Mouse (Mus musculus): Measurements from ENCODE around the gene Brinp1.
"Not testable (repeated sequence)": the region's sequence is repeated elsewhere in the genome, so short reads cannot be mapped to it uniquely, and the experiment has no call there.

Gene Brinp1

GRCm38 (mm10) chr4:68886276-68886675 lies 67.9 kb downstream of the Brinp1 start:
- H3K27me3 ChIP-seq (ENCODE audit: control insufficient read depth, insufficient read depth, low read length, poor library complexity, severe bottlenecking), result no peaks in the 10 kb centered on the region
- no peaks in the 10 kb centered on the region for H3K36me3 ChIP-seq (ENCODE audit: control insufficient read depth, insufficient read depth, low read length, poor library complexity, severe bottlenecking)
- DNase-seq (ENCODE audit: low read depth, low spot score), result no peak

DNA sequence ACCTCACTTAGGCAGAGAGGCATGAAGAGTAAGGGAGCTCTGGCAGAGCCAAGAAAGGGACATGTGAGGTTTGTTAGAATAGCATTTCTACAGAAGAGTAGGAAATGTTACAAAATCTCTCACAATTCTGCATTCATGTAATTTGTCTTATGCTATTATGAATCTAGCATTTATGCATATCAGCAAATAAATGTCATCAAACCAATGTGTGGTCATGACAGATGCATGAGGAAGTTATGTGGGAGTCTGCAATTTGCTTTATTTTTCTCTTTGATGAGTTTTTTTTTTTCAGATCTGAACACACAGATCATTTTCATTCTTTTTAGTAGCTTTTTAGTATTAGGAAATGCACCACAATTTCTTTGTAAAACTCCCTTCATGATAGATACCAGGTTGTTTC lies 82.2 kb downstream of the Brinp1 start:
- no peak for DNase-seq (ENCODE audit: low read depth, low spot score)
- Histone ChIP-seq H3K27me3 (ENCODE audit: control insufficient read depth, insufficient read depth, low read length, poor library complexity, severe bottlenecking) (no peaks in the 10 kb centered on the region), H3K36me3 (ENCODE audit: control insufficient read depth, insufficient read depth, low read length, poor library complexity, severe bottlenecking) (no peaks in the 10 kb centered on the region)

- no peak for DNase-seq (ENCODE audit: low read depth, low spot score)
- H3K27me3 ChIP-seq (ENCODE audit: control insufficient read depth, insufficient read depth, low read length, poor library complexity, severe bottlenecking), result no peaks in the 10 kb centered on the region
- H3K36me3 ChIP-seq (ENCODE audit: control insufficient read depth, insufficient read depth, low read length, poor library complexity, severe bottlenecking), result no peaks in the 10 kb centered on the region
These were observed 88.9 kb downstream of the Brinp1 start for GRCm38 (mm10) chr4:68865135-68865767.

DNA sequence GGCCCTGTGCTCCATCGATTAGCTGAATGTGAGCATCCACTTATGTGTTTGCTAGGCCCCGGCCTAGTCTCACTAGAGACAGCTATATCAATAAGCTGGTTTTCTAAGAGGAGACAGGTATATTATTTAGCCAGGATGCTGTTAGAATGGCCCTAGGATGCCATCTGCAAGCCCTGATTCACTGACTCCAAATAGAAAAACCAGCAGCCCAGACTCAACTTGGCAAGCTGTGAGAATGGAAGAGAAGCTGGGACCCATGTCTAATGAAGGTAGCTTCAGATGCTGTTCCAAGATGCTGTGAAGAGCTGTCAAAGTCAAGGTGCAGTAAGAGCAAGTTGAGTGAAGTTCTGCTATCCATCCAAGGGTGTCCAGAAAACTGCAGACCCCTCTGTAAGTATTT lies 89.5 kb downstream of the Brinp1 start:
- DNase-seq (ENCODE audit: low read depth, low spot score), result no peak
- Histone ChIP-seq H3K36me3 (ENCODE audit: control insufficient read depth, insufficient read depth, low read length, poor library complexity, severe bottlenecking) (no peaks in the 10 kb centered on the region), H3K27me3 (ENCODE audit: control insufficient read depth, insufficient read depth, low read length, poor library complexity, severe bottlenecking) (no peaks in the 10 kb centered on the region)

DNA sequence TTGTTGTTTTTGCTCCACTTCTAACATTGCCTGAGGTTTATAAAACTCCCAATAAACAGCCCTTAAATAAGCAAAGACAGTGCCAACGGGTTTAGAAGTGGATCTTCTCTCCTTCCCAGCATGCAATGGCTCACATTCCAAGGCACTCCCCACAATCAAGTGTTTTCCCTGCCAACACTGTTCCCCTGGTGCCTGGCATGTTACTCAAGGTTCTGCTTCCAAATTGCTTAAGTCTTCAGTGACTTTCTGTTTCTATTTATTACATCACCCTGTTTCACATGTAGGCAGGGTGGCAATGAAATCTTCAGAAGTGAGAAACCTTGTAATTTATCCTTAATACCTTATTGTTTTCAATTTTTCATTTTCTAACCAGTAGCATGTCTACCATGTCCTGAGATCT lies 97.3 kb downstream of the Brinp1 start:
- Histone ChIP-seq H3K27me3 (ENCODE audit: control insufficient read depth, insufficient read depth, low read length, poor library complexity, severe bottlenecking) (no peaks in the 10 kb centered on the region), H3K36me3 (ENCODE audit: control insufficient read depth, insufficient read depth, low read length, poor library complexity, severe bottlenecking) (no peaks in the 10 kb centered on the region)
- DNase-seq (ENCODE audit: low read depth, low spot score), result no peak

DNA sequence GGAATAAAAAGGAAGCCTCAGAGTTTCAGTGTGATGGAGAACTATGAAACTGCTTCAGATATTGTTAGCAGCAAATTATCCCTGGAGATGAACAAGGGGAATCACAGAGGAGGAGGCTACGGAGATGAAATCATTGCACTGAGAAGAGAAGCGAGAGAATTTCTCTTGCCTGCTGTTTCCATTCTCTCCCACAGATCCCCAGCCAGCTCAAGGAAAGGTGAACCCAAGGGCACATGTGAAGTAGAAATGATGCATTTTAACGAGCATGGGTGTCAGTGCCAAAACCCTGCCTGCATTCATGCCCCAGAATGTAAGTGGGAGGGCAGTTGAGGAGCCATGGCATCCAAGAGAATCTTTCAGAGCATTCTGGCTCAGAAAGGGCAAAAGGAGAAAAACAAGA lies 104.5 kb downstream of the Brinp1 start:
- Histone ChIP-seq H3K36me3 (ENCODE audit: control insufficient read depth, insufficient read depth, low read length, poor library complexity, severe bottlenecking) (no peaks in the 10 kb centered on the region), H3K27me3 (ENCODE audit: control insufficient read depth, insufficient read depth, low read length, poor library complexity, severe bottlenecking) (no peaks in the 10 kb centered on the region)
- DNase-seq (ENCODE audit: low read depth, low spot score), result no peak

DNA sequence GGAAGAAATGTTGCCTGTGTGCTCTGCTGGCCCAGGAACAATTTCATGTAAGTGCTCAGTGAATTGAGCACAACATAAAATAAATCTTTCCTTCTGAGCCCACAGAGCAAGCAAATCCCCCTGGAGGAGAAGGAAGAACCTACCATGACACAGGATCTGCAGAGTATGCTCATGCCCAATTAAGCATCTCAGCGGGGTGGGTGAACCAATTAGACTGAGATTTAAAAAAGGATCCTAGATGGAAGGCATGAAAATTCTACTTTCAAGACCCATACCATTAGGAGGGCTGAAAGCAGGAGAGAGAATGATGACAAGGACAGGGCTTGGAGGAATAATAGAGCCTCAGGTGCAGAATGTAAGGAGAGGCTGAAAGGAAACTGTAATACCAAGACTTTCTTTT lies 107.2 kb downstream of the Brinp1 start:
- no peaks in the 10 kb centered on the region for H3K36me3 ChIP-seq (ENCODE audit: control insufficient read depth, insufficient read depth, low read length, poor library complexity, severe bottlenecking)
- DNase-seq (ENCODE audit: low read depth, low spot score), result no peak
- H3K27me3 ChIP-seq (ENCODE audit: control insufficient read depth, insufficient read depth, low read length, poor library complexity, severe bottlenecking), result no peaks in the 10 kb centered on the region

DNA sequence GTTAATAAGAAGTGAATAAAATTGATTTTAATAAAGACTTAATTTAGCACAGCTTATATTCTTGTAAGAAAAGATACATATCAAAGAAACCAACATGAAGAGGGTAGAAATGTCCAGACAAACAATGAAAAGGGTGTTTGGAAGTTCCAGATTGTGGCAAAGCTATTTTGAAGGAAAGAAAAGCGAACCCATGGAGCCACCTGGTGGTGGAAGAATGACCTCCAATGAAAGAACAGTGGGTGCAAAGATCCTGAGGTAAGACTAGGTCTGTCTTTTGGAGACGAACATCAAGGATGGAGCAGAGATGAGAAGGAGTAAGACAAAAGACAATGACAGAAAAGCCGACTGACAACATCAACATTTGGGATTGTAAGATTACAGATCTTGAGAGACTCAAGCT lies 108.2 kb downstream of the Brinp1 start:
- H3K36me3 ChIP-seq (ENCODE audit: control insufficient read depth, insufficient read depth, low read length, poor library complexity, severe bottlenecking), result no peaks in the 10 kb centered on the region
- H3K27me3 ChIP-seq (ENCODE audit: control insufficient read depth, insufficient read depth, low read length, poor library complexity, severe bottlenecking), result no peaks in the 10 kb centered on the region
- DNase-seq (ENCODE audit: low read depth, low spot score), result no peak

- not testable (repeated sequence) for H3K36me3 ChIP-seq (ENCODE audit: control insufficient read depth, insufficient read depth, low read length, poor library complexity, severe bottlenecking); H3K27me3 ChIP-seq (ENCODE audit: control insufficient read depth, insufficient read depth, low read length, poor library complexity, severe bottlenecking); DNase-seq (ENCODE audit: low read depth, low spot score)
These were observed 140.2 kb downstream of the Brinp1 start for GRCm38 (mm10) chr4:68813997-68814396.

GRCm38 (mm10) chr4:68806502-68806901 lies 147.7 kb downstream of the Brinp1 start:
- no peak for DNase-seq (ENCODE audit: low read depth, low spot score)
- Histone ChIP-seq H3K27me3 (ENCODE audit: control insufficient read depth, insufficient read depth, low read length, poor library complexity, severe bottlenecking) (no peaks in the 10 kb centered on the region), H3K36me3 (ENCODE audit: control insufficient read depth, insufficient read depth, low read length, poor library complexity, severe bottlenecking) (no peaks in the 10 kb centered on the region)

DNA sequence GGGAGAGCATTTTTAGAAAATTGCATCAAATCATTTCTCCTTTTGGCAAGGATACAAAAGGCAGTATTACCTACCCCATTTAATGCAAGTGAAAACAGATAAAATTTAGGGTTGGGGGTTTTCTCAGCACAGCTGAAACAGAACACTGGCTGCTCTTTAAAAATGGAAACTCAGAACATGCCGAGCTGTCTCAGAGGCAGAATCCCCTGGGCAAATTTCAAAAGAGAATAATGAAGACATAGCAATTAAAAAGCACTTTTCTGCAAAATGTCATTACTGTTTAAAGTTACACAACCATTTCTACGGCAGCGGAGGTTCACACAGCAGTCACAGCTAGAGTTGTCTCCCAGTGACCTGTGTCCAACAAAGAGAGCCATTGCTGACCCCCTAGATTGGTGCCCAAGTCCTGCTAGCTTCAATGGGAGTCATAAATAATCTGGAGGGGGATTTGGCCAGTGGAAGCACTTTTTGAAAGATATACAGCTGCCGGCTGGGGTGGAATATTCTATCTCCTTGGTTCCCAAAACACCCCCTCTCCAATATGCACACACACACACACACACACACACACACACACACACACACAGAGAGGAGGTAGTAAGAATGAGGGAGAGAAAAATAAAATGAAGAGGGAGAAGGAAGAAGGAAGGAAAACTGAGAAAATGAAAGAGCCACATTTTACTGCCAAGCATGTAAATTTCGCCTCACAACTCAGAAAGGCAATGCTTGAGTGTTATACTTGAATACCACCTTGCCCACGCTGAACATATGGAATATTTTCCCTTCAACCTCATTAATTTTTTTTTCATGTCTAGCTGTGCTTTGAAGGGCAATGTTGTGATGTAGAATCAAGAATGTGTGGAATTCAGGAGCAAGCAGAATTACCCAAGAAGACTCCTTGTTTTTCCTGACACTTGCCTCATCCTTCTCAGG lies 152.0 kb downstream of the Brinp1 start:
- Histone ChIP-seq H3K27me3 (ENCODE audit: control insufficient read depth, insufficient read depth, low read length, poor library complexity, severe bottlenecking) (no peaks in the 10 kb centered on the region), H3K36me3 (ENCODE audit: control insufficient read depth, insufficient read depth, low read length, poor library complexity, severe bottlenecking) (no peaks in the 10 kb centered on the region)
- DNase-seq (ENCODE audit: low read depth, low spot score), result no peak

DNA sequence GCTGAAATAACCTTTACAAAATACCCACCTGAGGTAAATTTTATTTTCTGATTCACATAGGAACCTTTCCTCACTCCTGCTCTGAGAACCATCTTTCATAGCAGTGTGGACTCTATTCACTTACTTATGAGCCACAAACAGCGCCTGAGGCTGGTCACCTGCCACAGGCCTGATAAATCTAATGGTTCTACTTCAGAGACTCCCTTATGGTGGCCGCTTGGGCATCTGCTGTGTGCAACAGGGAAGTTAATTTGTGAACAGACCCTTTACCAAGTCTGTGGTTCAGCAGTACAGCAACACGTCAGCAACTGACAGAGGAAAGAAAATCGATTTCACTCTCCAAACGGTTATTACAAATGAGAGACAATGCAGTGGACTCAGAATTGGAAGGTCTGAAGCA lies 164.2 kb downstream of the Brinp1 start:
- Histone ChIP-seq H3K27me3 (ENCODE audit: control insufficient read depth, insufficient read depth, low read length, poor library complexity, severe bottlenecking) (no peaks in the 10 kb centered on the region), H3K36me3 (ENCODE audit: control insufficient read depth, insufficient read depth, low read length, poor library complexity, severe bottlenecking) (no peaks in the 10 kb centered on the region)
- DNase-seq (ENCODE audit: low read depth, low spot score), result no peak

DNA sequence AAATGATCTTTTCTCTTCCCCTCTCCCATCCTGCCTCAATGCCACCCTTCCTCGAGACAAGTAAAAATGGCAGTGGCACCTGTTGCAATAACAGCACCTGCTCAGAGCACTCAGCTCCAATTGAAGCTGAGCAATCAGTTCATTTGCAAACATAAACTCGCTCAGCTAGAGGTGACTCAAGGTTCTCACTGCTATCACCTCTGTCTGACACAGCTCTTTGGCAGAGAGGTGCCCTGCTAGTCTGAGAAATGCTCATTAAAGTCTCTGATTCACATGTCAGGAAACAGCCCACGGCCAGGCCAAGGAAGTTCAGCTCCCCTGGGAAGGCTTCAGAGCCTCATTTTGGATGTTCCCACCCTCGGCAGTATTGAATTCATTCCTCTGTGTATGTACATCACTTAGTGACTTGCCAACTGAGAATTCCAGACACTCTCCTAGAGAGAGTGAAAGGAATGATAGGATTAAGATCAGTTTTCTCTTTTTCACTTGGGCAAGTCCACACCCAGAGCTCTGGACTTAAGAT lies 165.7 kb downstream of the Brinp1 start:
- DNase-seq (ENCODE audit: low read depth, low spot score), result no peak

DNA sequence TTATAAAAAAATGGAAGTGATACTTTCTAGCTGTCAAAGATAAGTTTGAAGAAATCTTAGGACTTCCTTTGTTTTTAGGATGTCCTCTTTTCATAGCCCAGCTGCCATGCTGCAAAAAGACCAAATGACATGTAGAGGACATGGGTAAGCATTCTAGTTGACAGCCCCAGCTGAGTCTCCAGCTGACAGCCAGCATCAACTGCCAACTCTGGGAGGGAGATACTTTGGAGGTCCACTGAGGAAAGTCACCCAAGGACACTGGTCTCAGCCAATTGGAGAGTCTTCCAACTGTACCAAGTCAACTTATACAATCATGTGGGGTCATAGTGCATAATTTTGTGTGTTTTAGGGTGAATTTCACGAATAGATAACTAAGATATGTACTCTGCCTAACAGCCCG lies 166.6 kb downstream of the Brinp1 start:
- DNase-seq (ENCODE audit: low read depth, low spot score), result no peak
- H3K36me3 ChIP-seq (ENCODE audit: control insufficient read depth, insufficient read depth, low read length, poor library complexity, severe bottlenecking), result no peaks in the 10 kb centered on the region
- no peaks in the 10 kb centered on the region for H3K27me3 ChIP-seq (ENCODE audit: control insufficient read depth, insufficient read depth, low read length, poor library complexity, severe bottlenecking)

More for the DNA sequence above, 165.7 kb downstream of the Brinp1 start:
- Histone ChIP-seq H3K36me3 (ENCODE audit: control insufficient read depth, insufficient read depth, low read length, poor library complexity, severe bottlenecking) (no peaks in the 10 kb centered on the region), H3K27me3 (ENCODE audit: control insufficient read depth, insufficient read depth, low read length, poor library complexity, severe bottlenecking) (no peaks in the 10 kb centered on the region)

- no peak for DNase-seq (ENCODE audit: low read depth, low spot score)
- H3K36me3 ChIP-seq (ENCODE audit: control insufficient read depth, insufficient read depth, low read length, poor library complexity, severe bottlenecking), result no peaks in the 10 kb centered on the region
These were observed 185.9 kb downstream of the Brinp1 start for GRCm38 (mm10) chr4:68768256-68768655.

More at GRCm38 (mm10) chr4:68768256-68768655, 185.9 kb downstream of the Brinp1 start:
- no peaks in the 10 kb centered on the region for H3K27me3 ChIP-seq (ENCODE audit: control insufficient read depth, insufficient read depth, low read length, poor library complexity, severe bottlenecking)
